Mouse (Mus musculus) MEL (cell line): ENCODE measurements around the gene Sorbs1.

Experiments
- GATA1 ChIP-seq: IDR thresholded peaks from 2 replicates; pipeline ENCODE4 v1.6.1; 2011; ENCODE audit warnings: low read depth, low read length, improper control_type of control experiment
- POLR2A ChIP-seq, 2 experiments: IDR thresholded peaks; 2 replicates each; pipeline ENCODE4 v1.6.1; 2011 to 2012; ENCODE audit warnings: low read length in 2 of 2, mild to moderate bottlenecking in 2 of 2, control low read depth in 1 of 2, improper control_type of control experiment in 1 of 2, low read depth in 1 of 2, moderate library complexity in 1 of 2; ENCODE audit not compliant: control insufficient read depth in 1 of 2, insufficient read depth in 1 of 2, poor library complexity in 1 of 2

DNA sequence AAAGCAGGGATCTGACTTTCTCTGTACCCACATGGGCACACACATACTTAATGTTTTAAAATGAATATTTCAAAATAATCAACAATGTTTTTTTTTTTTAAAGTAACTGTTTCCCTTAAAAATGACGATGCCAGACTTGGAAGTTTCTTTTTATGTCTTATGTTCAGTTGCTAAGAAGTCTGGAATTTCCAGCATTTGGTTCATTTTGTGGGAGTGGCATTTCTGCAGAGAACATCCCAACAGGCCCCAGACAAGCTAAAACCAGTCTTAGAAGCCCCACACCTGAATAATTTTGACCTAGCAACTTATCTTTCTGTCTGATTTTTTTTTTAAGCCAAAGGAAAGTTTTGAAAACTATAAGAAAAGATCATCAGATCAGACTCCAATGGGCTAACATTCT, 258.0 kb downstream of the Sorbs1 start:
- TF ChIP-seq POLR2A (IDR thresholded peaks at IDR 0.05; ENCODE audit: control insufficient read depth in 1 of 2, insufficient read depth in 1 of 2, low read depth in 1 of 2, low read length in 2 of 2, poor library complexity in 1 of 2) (no peak), GATA1 (no peak)
